Mouse (Mus musculus): ENCODE measurements around the gene Col4a3bp.
"Not testable (repeated sequence)": the region's sequence is repeated elsewhere in the genome, so short reads cannot be mapped to it uniquely, and the experiment has no call there.

DNA sequence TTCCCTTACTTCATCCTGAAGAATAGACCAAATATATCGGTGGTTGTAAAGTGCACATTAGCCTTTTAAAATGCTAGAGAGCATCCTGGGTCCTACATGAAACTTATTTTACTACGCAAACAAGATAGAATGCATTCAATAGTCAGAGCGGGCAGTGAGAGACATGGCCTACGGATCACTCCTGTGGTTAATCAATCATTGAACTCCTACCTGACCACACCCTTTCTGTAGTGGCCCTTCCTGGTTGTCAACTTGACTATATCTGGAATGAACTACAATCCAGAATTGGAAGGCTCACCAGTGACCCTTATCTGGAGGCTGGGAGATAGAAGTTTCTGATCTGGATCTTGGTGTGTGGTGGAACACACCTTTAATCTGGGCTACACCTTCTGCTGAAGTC lies 120.7 kb downstream of the Col4a3bp start:
- TF ChIP-seq CTCF, EP300 (IDR thresholded peaks at IDR 0.05; ENCODE audit: low read depth): not testable (repeated sequence)

Data from liver, embryonic 14.5 days (tissue).